Mouse (Mus musculus) brown adipose tissue, adult 24 weeks (tissue): ENCODE results near the gene Rnf8. TPM values are rescaled to one million over a fixed set of nuclear protein-coding genes. Genes with fewer than 3 reads are reported as not detected.

Experiments used
- H3K27ac ChIP-seq: fragments of 200-500 bp; replicated peaks from 2 replicates; pipeline ENCODE4 v1.5.1; 2012; ENCODE audit warnings: low read depth, mild to moderate bottlenecking, low read length
- H3K4me1 ChIP-seq: fragments of 200-500 bp; 2 replicates; pipeline ENCODE4 v1.6.1; 2012; ENCODE audit warnings: low read length, mixed read lengths; ENCODE audit not compliant: control insufficient read depth, insufficient read depth, insufficient read length
- H3K4me3 ChIP-seq: fragments of 200-500 bp; 2 replicates; pipeline ENCODE4 v1.5.1; 2012; ENCODE audit warnings: low read depth, mild to moderate bottlenecking, low read length, moderate library complexity; ENCODE audit not compliant: insufficient read depth
- polyA plus RNA-seq: library from polyadenylated mRNA; stranded (reverse); fragments of >200 nt; gene quantifications from 2 replicates; pipeline ENCODE4 v1.2.4, GENCODE M21; 2012; ENCODE audit not compliant: missing spikeins, insufficient read depth, insufficient read length

Rnf8 gene
- polyA plus RNA-seq, 1 experiment, result 11.7 TPM

DNA sequence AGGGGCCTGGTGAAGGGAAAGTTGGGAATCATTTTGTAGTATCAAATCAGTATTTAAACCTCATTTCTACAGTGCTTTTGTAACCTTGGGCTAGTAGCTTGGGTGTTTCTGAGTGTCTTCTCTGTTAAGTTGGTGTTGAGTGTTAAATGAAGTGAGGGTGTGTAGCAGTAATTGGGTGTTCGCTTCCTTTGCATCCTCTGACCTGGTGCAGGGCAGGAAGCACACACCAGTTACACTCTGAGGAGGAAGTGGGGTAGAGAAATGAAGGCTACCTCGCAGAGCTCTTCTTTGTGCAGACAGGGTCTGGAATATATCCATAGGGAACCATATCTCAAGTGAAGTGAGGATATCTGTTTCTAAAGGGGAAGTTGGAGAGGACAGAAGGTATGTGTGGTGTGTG lies 66.3 kb downstream of the Rnf8 start:
- Histone ChIP-seq H3K27ac (no peak overlapping the region), H3K4me1 (no peaks in the 10 kb centered on the region), H3K4me3 (no peak overlapping the region)

DNA sequence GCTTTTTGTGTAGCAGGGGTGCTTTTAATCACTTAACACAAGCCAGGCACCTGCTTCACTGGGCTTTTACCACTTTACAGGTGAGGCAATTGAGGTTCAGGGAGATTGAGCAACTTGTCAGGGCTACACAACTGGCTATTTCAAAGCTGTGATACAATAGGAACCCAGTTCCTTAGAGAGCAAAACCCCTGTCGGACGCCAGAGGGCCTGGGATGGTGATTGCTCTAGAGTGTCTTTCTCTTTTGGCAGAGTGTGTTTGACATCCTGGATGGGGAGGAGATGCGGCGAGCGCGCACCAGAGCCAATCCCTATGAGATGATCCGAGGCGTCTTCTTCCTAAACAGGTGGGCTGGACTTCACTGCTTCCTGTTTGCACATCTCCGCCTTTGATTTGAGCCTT lies 67.1 kb downstream of the Rnf8 start:
- Histone ChIP-seq H3K27ac (no peak overlapping the region), H3K4me3 (no peak overlapping the region), H3K4me1 (no peaks in the 10 kb centered on the region)

GRCm38 (mm10) chr17:29682261-29682660 lies 67.7 kb downstream of the Rnf8 start:
- Histone ChIP-seq H3K4me3 (no peak overlapping the region), H3K27ac (no peak overlapping the region), H3K4me1 (no peaks in the 10 kb centered on the region)

DNA sequence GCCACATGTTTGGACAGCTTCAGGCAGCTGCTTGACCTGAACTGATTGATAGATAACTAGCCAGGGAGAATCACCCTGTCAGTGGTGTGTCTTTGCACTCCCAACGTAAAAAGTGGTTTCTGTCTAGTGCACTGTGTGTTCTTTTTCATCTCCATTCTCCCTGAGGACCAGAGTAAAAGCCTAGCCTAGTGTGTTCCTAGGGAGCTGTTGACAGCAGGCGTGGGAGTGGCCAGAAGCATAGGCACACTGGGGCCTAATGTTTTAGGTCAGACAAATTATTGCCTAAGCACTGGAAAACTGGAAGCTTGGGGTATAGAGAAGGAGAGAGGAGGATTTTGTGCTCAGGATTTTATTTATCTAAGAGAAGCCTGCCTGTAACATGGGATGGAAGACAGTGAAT lies 68.5 kb downstream of the Rnf8 start:
- Histone ChIP-seq H3K27ac (no peak overlapping the region), H3K4me1 (no peaks in the 10 kb centered on the region)

GRCm38 (mm10) chr17:29684275-29684674 lies 69.7 kb downstream of the Rnf8 start:
- no peak overlapping the region for H3K27ac ChIP-seq
- no peak overlapping the region for H3K4me3 ChIP-seq
- no peaks in the 10 kb centered on the region for H3K4me1 ChIP-seq

More for the DNA sequence above, 68.5 kb downstream of the Rnf8 start:
- no peak overlapping the region for H3K4me3 ChIP-seq

- H3K4me3 ChIP-seq, result no peak overlapping the region
- H3K4me1 ChIP-seq, result no peaks in the 10 kb centered on the region
- no peak overlapping the region for H3K27ac ChIP-seq
Observed at GRCm38 (mm10) chr17:29686771-29687170, 72.2 kb downstream of the Rnf8 start.

DNA sequence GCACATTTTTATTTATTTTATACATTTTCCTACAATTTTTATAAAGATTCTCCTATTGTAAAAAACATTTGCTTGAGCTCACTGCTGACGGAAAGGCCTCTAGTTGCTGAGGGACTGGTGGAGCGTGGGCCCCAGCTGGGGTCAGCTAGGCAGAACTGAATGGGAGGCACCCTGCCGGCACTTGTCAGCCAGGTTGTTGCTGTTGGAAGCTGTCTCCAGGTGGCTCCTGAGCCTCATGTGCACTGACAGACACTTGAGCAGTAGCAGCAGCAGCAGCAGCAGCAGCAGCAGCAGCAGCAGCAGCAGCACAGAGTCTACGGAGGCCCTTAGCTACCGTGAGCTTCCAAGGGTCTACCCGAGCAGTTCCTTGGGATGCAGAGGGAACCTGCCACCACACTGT lies 72.8 kb downstream of the Rnf8 start:
- no peak overlapping the region for H3K27ac ChIP-seq
- no peak overlapping the region for H3K4me3 ChIP-seq
- H3K4me1 ChIP-seq, result no peaks in the 10 kb centered on the region

GRCm38 (mm10) chr17:29688610-29689009 lies 74.0 kb downstream of the Rnf8 start:
- H3K4me3 ChIP-seq, result no peak overlapping the region
- no peaks in the 10 kb centered on the region for H3K4me1 ChIP-seq
- no peak overlapping the region for H3K27ac ChIP-seq

DNA sequence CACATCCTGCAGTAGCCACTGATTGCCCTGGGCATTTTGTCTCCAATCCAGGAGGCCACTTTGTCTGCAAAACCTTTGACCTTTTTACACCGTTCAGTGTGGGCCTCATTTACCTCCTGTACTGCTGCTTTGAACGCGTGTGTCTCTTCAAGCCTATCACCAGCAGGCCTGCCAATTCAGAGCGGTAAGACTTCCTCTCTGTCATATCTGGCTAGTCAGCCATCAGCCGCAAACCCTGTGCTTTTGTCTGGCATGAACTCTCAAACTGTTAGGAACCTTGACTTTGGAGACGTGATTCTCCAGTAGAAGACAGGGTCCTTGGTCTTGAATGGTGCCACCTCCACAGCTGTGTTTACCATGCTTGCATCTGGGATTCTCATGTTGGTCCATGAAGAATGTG lies 75.7 kb downstream of the Rnf8 start:
- Histone ChIP-seq H3K4me3 (no peak overlapping the region), H3K4me1 (no peaks in the 10 kb centered on the region), H3K27ac (no peak overlapping the region)

- Histone ChIP-seq H3K4me1 (no peaks in the 10 kb centered on the region), H3K4me3 (no peak overlapping the region), H3K27ac (no peak overlapping the region)
Observed at GRCm38 (mm10) chr17:29692827-29693226, 78.2 kb downstream of the Rnf8 start.

- H3K4me3 ChIP-seq, result no peak overlapping the region
- H3K4me1 ChIP-seq, result no peaks in the 10 kb centered on the region
- no peak overlapping the region for H3K27ac ChIP-seq
Observed at GRCm38 (mm10) chr17:29693571-29693970, 79.0 kb downstream of the Rnf8 start.

DNA sequence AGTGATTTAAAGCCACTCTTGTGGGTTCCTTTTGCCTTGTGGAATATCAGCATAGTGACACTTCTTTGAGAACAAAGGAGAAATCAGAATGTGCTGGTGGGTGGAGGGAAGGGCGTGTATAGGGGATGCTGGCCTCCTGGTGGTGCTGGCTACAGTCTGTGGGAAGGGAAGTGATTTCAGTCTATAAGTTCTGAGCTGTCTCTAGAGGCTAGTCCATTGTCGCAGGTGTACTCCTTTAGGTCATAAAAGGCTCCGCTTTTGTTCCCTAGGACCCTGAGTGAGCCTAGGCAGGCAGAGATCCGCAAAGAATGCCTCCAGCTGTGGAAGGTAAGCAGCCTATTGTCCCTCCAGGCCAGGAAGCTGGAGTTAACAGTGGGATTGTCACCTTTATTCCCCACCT lies 79.9 kb downstream of the Rnf8 start:
- Histone ChIP-seq H3K27ac (no peak overlapping the region), H3K4me3 (no peak overlapping the region), H3K4me1 (no peaks in the 10 kb centered on the region)

Other genes starting within 250 kb of the Rnf8 start
- 77.0 and 152 TPM in 2 replicates for gene Pim1, start 124.0 kb upstream of the Rnf8 start, polyA plus RNA-seq
- not detected in 2 replicates for gene Gm17657, start 65.2 kb upstream of the Rnf8 start, polyA plus RNA-seq
- gene Tbc1d22b, start 65.0 kb upstream of the Rnf8 start, polyA plus RNA-seq, result 7.2 and 8.4 TPM in 2 replicates
- not detected in 2 replicates for gene Tmem217, start 62.4 kb upstream of the Rnf8 start, polyA plus RNA-seq
- gene Gm28043, start 86 bp downstream of the Rnf8 start, polyA plus RNA-seq, result 0.48 and 1.0 TPM in 2 replicates
- gene Cmtr1, start 45.8 kb downstream of the Rnf8 start, polyA plus RNA-seq, result 23.9 and 27.6 TPM in 2 replicates
- 14.6 and 20.1 TPM in 2 replicates for gene Ccdc167, start 102.3 kb downstream of the Rnf8 start, polyA plus RNA-seq